Mouse (Mus musculus): ENCODE data around the gene Fam102a.

The Fam102a gene

GRCm38 (mm10) chr2:32517233-32517867 is 17.8 kb upstream of the Fam102a start:
- DNase-seq = no peak

DNA sequence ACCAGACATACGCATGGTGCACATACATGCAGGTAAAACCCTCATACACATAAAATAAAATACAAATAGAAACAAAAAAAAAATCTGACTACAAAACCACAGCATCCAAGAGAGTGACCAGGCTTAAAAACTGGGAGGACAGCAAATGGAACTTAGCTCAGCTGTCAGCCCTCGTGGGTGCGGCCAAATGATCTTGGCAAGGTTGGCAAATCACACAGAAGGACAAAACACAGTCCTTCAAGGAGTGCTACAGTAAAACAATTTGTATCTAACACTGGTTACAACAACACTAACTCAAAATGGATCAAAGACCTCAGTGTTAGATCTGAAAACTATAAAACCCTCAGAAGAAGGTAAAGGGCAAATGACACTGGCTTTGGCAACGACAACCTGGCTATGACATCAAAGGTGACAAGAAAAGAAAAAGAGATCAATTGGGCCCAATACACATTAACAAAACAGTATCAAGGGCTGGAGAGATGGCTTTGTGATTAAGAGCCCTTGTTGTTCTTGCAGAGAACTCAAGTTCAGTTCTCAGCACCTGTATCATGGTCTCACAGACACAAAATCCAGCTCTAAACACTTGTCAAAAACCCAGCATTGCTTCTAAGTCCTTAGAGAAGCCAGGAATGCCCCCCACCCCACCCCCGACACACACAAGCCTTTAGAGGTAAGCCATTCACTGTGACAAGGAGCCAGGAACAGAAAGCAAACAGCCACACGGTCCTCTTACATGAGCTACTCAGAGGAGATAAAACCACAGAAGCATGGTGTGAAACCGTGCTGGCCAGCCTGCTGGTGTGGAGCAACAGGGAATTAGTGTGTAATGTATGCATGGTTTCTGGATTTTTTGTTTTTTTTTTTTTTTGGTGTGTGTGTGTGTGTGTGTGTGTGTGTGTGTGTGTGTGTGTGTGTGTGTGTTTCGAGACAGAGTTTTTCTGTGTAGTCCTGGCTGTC is 14.8 kb upstream of the Fam102a start:
- DNase-seq = no peak

DNA sequence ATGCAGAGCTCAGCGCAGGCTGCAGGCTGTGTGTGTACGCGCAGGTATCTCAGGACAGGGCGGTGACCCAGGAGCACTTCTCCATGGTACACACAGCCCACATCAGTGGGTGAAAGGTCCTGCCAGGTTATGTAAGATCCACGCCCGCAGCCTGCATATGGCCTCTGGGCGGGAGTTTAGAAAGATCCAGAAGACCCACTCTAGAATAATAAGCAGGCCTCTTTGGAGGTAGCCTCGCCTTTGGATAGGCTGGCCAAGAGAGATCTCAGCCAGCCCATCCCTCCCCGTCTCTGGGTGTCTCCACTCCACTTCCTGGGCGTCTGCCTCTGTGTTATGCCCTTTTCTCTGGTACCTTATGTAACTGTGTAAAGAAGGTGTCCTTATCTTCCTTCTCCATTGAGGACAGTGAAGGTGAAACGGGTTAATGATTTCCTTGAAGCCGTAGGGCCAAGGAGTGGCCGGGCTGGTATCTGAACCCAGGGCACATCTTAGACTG is 10.5 kb upstream of the Fam102a start:
- peak; percentile 95 for DNase-seq

- peak; percentile 73 for DNase-seq
Measured at GRCm38 (mm10) chr2:32525816-32526215, 9.3 kb upstream of the Fam102a start.

GRCm38 (mm10) chr2:32527468-32527966 is 7.6 kb upstream of the Fam102a start:
- peak; percentile 93 for DNase-seq

DNA sequence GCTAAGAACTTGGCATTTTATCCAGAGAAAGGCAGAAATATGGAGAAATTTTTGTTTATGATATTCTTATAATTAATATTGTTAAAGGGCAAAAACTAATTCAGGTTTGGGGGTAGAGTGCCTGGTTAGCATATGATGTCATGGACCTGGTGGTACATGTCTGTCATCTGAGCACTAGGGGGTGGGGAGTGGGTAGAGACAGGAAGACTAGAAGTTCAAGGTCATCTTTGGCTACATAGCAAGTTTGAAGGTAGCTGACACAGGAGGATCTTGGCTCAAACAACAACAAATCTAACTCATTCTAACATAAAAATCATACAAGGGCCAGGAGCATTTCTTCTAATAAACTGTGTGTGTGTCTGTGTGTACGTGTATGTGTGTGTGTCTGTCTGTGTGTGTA is 6.8 kb upstream of the Fam102a start:
- no peak for DNase-seq

- DNase-seq = no peak
Measured at GRCm38 (mm10) chr2:32530479-32530878, 4.7 kb upstream of the Fam102a start.

DNA sequence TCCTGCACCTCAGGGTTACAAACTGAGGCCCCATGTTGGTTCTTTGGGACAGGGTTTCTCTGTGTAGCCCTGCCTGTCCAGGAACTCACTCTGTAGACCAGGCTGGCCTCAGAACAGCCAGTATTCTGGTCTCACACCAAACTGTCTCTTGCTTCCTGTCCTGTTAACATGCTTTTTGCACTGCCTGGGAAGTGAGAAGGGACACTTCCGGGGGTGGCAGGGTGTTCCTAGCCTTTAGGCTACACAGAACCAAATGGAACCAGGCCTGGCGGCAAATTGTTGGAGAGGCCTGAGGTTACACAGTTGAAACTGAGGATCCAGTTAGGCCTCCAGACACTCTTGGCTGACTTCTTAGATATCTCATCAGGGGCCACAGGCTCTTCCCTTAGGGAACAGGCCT is 2.0 kb upstream of the Fam102a start:
- no peak for DNase-seq

DNA sequence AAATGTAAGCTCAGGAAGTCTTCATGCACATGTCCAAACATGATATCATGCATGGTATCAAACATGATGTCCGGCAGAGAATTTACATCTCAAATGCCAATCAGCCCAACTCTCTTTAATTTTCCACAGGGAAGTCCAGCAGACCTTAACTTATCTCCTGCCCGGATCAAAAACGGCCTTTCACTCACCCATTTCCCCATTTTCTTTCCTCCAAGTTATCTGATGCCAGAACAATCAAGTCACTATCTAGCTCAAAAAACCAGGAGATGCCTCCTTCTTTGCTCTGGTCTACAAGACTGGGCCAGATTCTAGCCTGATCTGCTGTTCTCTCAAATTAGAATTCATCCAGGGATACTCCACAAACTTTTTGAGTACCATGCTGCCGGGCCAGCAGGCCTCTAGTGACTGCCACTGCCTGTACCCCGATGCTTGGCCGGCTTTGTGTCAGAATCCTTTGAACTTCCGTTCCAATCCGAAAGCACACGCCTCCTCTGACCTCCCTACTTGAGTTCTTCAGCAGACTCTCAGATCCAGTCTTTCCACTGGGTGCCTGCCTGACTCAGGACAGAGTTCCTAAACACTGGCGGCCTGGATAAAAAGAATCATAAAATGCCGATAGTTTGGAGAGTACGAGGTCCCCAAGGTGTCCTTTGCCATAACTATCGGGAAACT is 935 bp upstream of the Fam102a start:
- DNase-seq = peak; percentile 76

DNA sequence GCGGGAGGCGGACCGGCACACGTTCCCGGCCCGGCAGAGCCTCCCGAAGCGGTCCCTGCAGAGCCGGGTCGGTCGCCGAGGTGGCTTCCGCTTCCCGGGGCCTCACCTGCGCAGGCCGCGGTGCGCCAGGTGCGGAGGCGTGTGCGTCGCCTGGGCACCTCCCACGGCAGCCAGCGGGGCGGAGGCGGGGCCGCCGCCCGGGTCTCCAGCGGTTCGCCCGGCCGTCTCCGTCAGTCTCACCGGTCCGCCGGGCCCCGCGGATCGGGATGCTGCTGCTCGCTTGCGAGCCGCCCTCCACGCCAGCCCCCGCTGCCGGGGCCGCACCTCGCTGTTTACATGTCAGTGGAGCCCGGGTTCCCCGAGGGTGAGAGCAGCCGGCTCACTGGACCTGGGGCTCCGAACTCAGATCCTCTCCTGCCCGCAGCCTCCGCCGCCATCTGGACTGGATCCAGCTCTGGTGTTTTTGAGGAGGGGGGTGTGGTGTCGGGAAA is 414 bp downstream of the Fam102a start:
- DNase-seq = peak; percentile 82

DNA sequence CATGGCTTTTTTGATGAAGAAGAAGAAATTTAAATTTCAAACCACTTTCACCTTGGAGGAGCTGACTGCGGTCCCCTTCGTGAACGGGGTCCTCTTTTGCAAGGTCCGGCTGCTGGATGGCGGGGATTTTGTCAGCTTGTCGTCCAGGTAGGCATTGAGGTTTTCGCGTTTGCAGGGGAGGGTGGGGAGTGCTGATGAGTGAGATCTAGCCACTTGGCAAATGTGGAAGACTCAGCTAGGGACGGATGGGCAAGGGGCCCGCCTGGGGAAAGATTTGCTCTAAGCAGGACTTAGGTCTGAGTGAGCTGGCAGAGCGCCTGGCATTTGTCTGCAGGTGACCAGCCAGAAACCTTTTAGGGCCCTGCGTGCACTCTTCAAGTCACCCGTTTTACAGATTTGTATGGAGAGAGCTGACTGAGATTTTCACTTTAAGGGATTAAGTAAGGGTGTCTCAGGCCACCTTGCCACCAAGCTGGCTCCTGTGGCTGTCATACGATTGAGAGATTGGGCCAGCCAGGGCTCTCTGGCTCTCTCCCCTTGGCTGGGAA is 1.0 kb downstream of the Fam102a start:
- peak; percentile 77 for DNase-seq

DNA sequence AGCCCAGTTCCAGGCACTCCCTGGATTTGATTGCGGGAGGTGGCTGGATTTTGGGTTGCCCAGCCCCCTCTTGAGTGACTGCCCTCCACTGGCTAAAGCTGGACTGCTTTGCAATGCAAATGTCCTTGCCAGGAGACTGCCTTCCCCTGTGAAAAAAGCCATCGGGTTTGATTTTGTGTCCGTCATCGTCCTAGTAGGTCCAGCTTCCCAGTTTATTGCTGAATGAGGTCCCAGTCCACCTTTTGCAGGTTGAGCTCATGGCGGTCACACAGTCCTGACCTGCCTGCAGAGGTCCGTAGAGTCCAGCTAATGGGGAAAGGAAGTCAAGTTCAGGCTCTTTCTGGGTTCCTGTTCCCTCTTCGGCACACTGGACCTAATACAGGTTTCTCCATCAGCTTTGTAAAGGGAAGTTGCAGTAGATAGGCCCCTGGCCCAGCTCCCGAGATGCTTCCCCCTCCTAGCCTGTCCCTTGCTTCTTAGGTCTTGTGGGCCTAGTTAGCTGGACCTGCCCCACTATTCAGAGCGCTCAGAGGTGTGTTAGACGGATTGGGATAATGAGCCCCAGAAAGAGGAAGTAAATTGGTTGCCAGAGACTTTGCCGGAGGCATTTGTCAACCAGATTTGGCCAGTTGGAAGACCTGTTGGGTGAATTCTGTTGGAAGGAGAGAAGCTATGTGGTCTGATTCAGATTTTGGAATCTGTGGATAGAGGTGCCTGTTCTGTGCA is 1.7 kb downstream of the Fam102a start:
- peak; percentile 82 for DNase-seq

DNA sequence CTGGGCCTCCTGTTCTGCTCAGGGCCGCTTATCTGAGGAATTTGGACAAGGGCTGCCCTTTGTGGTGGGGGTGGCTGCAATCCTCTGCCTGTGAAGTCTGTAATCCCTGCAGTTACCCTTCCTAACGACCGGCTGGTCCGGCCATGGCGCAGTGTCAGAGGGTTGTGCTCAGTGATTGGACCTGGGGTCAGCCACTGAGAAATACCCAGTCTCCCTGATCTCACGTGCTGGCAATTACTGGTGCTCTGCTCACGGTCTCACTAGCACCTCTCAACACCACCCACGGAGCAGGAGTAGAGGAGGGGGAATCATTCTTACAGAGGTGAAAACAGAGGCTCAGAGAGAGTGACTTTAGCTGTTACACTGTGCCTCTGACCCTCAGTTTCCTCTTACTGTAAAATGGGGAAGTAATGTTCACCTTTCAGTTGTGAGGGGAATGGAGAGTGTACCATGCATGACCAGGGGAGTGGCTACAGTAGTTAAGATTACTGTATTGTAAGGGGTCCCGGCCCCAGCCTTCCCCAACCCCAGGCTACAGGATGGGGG is 2.3 kb downstream of the Fam102a start:
- peak; percentile 71 for DNase-seq

- DNase-seq = peak; percentile 49
Measured at GRCm38 (mm10) chr2:32537941-32538340, 2.8 kb downstream of the Fam102a start.

DNA sequence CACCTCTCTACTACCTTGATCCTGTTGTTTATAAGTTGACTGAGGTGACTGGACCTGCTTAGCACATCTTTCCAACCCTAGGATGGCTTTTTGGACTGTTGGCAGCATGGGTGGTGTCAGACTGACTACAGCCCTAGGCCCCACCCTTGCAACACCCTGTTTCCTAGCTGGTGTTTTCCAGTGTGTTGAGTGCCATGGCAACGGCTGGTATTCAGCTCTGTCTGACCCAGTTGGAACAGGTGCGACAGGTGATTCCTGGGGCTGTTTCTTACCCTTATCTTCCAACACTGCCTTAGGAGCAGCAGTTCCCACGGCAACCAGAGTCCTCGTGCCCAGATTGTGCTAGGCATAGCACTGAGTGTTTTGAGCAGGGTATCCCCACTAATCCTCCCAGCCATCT is 3.3 kb downstream of the Fam102a start:
- peak; percentile 44 for DNase-seq

DNA sequence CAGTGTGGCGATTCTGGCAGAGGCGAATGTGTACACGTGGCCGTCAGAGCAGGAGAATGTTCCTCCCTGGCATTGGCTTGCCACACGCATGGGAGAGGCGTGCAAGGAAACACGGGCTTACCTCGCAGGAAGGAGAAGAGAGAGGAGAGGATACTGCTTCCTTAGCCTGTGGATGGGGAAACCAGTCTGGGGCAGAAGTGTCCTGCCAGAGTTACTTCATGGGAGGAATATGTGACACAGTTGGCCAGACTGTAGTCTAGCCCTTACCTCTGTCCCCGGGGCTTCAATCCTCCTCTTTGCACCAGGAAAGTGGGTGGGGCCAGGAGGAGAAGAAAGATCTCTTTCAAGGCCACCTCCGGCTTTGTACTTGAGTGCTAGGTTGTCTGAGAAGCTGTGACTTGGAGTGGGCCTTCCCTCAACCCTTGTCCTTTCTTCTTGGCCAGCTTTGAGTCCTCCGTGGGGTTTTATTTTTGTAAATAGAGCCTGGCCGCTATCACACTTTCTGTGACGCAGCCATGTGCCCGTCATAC is 4.4 kb downstream of the Fam102a start:
- DNase-seq = no peak

GRCm38 (mm10) chr2:32541333-32541908 is 6.3 kb downstream of the Fam102a start:
- DNase-seq = no peak

DNA sequence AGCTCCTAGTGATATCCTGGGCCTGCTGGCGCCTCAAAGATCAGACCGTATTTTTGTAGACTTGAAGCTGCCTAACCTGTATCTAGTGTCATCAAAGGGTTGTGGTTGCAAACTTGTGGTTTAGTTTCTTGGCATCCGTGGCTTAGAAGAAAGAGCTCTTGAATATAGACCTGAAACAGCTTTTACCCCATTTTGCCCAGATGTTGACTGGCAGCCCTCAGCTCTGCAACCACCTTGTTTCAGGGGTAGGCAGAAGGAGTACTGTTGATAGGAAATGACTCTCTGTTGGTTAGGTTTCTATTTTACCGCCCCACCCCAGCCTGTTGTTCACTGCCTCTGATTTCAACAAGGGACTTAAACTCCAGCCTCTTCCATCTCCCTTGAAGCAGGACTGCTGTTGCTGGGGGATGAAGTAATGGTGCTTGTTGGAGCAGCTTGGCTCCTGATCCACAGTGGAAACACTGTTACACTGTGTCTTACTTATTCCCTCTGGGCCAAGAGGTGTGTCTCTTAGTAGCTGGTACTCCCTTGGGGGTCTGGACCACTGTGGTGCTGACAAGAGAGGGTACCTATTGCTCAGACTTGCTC is 6.9 kb downstream of the Fam102a start:
- DNase-seq = no peak

GRCm38 (mm10) chr2:32543031-32543449 is 7.9 kb downstream of the Fam102a start:
- DNase-seq = no peak

DNA sequence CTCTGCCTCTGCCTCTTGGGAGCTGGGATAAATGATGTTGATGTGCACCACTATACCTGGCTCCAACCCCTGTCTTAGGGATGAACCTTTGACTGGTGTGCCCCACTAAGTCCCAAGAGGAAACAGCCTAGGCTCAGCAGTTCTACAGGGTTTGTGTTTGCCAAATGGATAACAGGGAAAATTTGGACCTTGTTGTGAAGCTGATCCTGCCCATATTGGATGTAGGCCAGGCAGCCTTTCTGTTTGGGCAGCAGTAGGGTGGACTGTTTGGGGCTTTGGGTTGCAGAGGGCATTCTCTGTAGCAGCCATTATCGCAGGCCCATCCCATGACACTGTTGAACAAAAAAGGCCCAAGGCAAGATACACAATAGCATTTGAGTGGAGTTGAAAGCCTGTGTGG is 11.8 kb downstream of the Fam102a start:
- no peak for DNase-seq

- DNase-seq = no peak
Measured at GRCm38 (mm10) chr2:32547380-32547779, 12.2 kb downstream of the Fam102a start.

Measured in kidney, adult 9 months (tissue).